Mouse (Mus musculus): ENCODE measurements at regions not wholly inside any gene's neighbourhood (a gene's known extent, or its start where the extent isn't known, plus 50 kb on each side); places are given as distances from the start of the nearest gene placed in this dataset.

DNA sequence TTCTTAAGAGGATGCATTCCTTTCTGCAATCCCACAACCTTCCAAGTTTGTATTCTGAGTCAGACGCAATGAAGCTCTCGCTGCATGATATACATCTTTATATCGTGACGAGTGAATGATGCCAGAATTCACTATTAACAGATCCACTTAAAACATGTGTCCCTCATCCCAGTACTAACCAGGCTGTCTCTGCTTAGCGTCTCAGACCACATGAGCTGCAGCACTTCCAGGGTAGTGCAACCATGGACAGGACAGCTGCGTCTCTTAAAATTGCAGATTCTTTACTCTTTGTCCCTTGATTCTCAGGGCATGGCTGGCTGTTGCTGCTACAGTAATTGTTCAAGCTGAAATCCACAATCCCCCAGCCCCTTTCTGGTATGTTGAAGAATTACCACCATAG lies 491.9 kb downstream of the Dcdc2c start:
- Histone ChIP-seq H3K36me3 (ENCODE audit: control insufficient read depth, insufficient read depth, low read length) (no peaks in the 10 kb centered on the region), H3K27ac (ENCODE audit: low read length) (no peak overlapping the region), H3K9ac (replicated peaks; ENCODE audit: low read depth, low read length) (no peak overlapping the region), H3K27me3 (ENCODE audit: control insufficient read depth, insufficient read depth, low read length) (no peaks in the 10 kb centered on the region), H3K4me1 (ENCODE audit: control insufficient read depth, insufficient read depth, low read length) (peaks cover 4% of the 10 kb centered on the region; the same call in 1 of the 2 replicates), H3K4me2 (replicated peaks; ENCODE audit: low read depth, low read length) (no peak overlapping the region), H3K4me3 (ENCODE audit: low read depth, low read length) (no peak overlapping the region), H3K9me3 (ENCODE audit: control insufficient read depth, low read depth, low read length) (no peaks in the 10 kb centered on the region)
- ATAC-seq (ENCODE audit: insufficient number of reproducible peaks, insufficient read depth, low FRiP score, low read depth), result no peak
- 43% methylated on average over 6 of the region's 6 CpGs for WGBS

GRCm38 (mm10) chr12:28055518-28056280 lies 496.5 kb downstream of the Dcdc2c start:
- Histone ChIP-seq H3K27ac (ENCODE audit: low read length) (no peak overlapping the region), H3K4me1 (ENCODE audit: control insufficient read depth, insufficient read depth, low read length) (peaks cover 2% of the 10 kb centered on the region; the same call in 1 of the 2 replicates), H3K36me3 (ENCODE audit: control insufficient read depth, insufficient read depth, low read length) (no peaks in the 10 kb centered on the region), H3K4me3 (ENCODE audit: low read depth, low read length) (no peak overlapping the region), H3K4me2 (replicated peaks; ENCODE audit: low read depth, low read length) (no peak overlapping the region), H3K9ac (replicated peaks; ENCODE audit: low read depth, low read length) (no peak overlapping the region), H3K27me3 (ENCODE audit: control insufficient read depth, insufficient read depth, low read length) (no peaks in the 10 kb centered on the region), H3K9me3 (ENCODE audit: control insufficient read depth, low read depth, low read length) (no peaks in the 10 kb centered on the region)
- ATAC-seq (ENCODE audit: insufficient number of reproducible peaks, insufficient read depth, low FRiP score, low read depth), result no peak
- 39% methylated on average over 4 of the region's 4 CpGs for WGBS

DNA sequence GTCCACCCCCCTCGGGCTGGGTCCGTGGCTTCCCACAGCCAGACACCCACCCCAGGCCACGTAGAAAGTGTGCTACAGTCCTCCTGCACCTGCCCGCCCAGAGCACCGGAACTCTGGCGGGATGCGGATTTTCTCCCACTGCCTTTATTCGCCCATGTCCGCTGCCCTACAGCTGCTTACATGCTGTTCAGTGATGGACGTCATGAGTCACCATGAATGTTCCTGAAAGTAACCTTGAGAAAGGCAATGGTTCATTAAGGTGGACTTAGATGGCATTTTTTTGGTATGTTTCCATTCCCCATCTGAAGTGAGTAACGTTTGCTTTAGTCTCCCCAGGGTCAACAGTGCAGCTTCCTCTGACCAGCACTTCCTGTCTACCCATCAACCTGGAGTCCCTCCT lies 497.8 kb downstream of the Dcdc2c start:
- ATAC-seq (ENCODE audit: insufficient number of reproducible peaks, insufficient read depth, low FRiP score, low read depth), result no peak
- H3K4me2 ChIP-seq (replicated peaks; ENCODE audit: low read depth, low read length), result no peak overlapping the region
- no peak overlapping the region for H3K27ac ChIP-seq (ENCODE audit: low read length)
- no peaks in the 10 kb centered on the region for H3K4me1 ChIP-seq (ENCODE audit: control insufficient read depth, insufficient read depth, low read length)
- no peaks in the 10 kb centered on the region for H3K36me3 ChIP-seq (ENCODE audit: control insufficient read depth, insufficient read depth, low read length)
- no peaks in the 10 kb centered on the region for H3K27me3 ChIP-seq (ENCODE audit: control insufficient read depth, insufficient read depth, low read length)
- H3K9me3 ChIP-seq (ENCODE audit: control insufficient read depth, low read depth, low read length), result no peaks in the 10 kb centered on the region
- H3K9ac ChIP-seq (replicated peaks; ENCODE audit: low read depth, low read length), result no peak overlapping the region
- no peak overlapping the region for H3K4me3 ChIP-seq (ENCODE audit: low read depth, low read length)
- 92% methylated on average over 11 of the region's 11 CpGs for WGBS

DNA sequence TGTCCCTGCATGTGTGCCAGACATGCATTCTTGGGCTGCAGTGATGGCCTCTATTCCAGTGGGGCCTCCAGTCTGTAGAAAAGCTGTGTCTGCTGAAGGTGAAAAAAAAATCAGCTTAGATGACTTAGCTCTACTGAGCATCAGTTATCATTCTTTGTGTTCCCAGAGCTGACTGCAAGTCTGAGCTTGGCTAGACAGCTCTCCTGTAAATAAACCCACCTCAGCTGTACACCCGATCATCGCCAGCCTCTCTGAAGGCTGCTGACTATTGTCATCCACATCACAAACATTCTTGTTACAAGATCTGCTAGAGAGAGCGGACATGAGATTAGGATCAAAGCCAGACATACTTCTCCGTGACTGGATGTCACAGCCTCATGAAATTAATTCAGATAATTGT lies 504.2 kb downstream of the Dcdc2c start:
- Histone ChIP-seq H3K9ac (replicated peaks; ENCODE audit: low read depth, low read length) (no peak overlapping the region), H3K36me3 (ENCODE audit: control insufficient read depth, insufficient read depth, low read length) (no peaks in the 10 kb centered on the region), H3K4me3 (ENCODE audit: low read depth, low read length) (no peak overlapping the region), H3K4me1 (ENCODE audit: control insufficient read depth, insufficient read depth, low read length) (no peaks in the 10 kb centered on the region), H3K9me3 (ENCODE audit: control insufficient read depth, low read depth, low read length) (no peaks in the 10 kb centered on the region), H3K4me2 (replicated peaks; ENCODE audit: low read depth, low read length) (no peak overlapping the region), H3K27ac (ENCODE audit: low read length) (no peak overlapping the region), H3K27me3 (ENCODE audit: control insufficient read depth, insufficient read depth, low read length) (no peaks in the 10 kb centered on the region)
- WGBS, result 37% methylated on average over 4 of the region's 4 CpGs
- ATAC-seq (ENCODE audit: insufficient number of reproducible peaks, insufficient read depth, low FRiP score, low read depth), result no peak

- Histone ChIP-seq H3K36me3 (ENCODE audit: control insufficient read depth, insufficient read depth, low read length) (no peaks in the 10 kb centered on the region), H3K4me1 (ENCODE audit: control insufficient read depth, insufficient read depth, low read length) (no peaks in the 10 kb centered on the region), H3K9ac (replicated peaks; ENCODE audit: low read depth, low read length) (no peak overlapping the region), H3K27me3 (ENCODE audit: control insufficient read depth, insufficient read depth, low read length) (no peaks in the 10 kb centered on the region), H3K27ac (ENCODE audit: low read length) (no peak overlapping the region), H3K4me2 (replicated peaks; ENCODE audit: low read depth, low read length) (no peak overlapping the region), H3K9me3 (ENCODE audit: control insufficient read depth, low read depth, low read length) (no peaks in the 10 kb centered on the region), H3K4me3 (ENCODE audit: low read depth, low read length) (no peak overlapping the region)
- ATAC-seq (ENCODE audit: insufficient number of reproducible peaks, insufficient read depth, low FRiP score, low read depth), result no peak
- 71% methylated on average over 7 of the region's 7 CpGs for WGBS
Observed at GRCm38 (mm10) chr12:28038161-28038911, 513.9 kb downstream of the Dcdc2c start.

- no peak overlapping the region for H3K27ac ChIP-seq (ENCODE audit: low read length)
- no peak for ATAC-seq (ENCODE audit: insufficient number of reproducible peaks, insufficient read depth, low FRiP score, low read depth)
- H3K4me3 ChIP-seq (ENCODE audit: low read depth, low read length), result no peak overlapping the region
- no peaks in the 10 kb centered on the region for H3K4me1 ChIP-seq (ENCODE audit: control insufficient read depth, insufficient read depth, low read length)
- H3K4me2 ChIP-seq (replicated peaks; ENCODE audit: low read depth, low read length), result no peak overlapping the region
- H3K9ac ChIP-seq (replicated peaks; ENCODE audit: low read depth, low read length), result no peak overlapping the region
- H3K9me3 ChIP-seq (ENCODE audit: control insufficient read depth, low read depth, low read length), result no peaks in the 10 kb centered on the region
- no peaks in the 10 kb centered on the region for H3K27me3 ChIP-seq (ENCODE audit: control insufficient read depth, insufficient read depth, low read length)
- 51% methylated on average over 2 of the region's 2 CpGs for WGBS
- no peaks in the 10 kb centered on the region for H3K36me3 ChIP-seq (ENCODE audit: control insufficient read depth, insufficient read depth, low read length)
Observed at GRCm38 (mm10) chr12:27999170-27999569, 553.0 kb downstream of the Dcdc2c start.

GRCm38 (mm10) chr12:27992152-27992551 lies 560.0 kb downstream of the Dcdc2c start:
- 54% methylated on average over 3 of the region's 3 CpGs for WGBS

DNA sequence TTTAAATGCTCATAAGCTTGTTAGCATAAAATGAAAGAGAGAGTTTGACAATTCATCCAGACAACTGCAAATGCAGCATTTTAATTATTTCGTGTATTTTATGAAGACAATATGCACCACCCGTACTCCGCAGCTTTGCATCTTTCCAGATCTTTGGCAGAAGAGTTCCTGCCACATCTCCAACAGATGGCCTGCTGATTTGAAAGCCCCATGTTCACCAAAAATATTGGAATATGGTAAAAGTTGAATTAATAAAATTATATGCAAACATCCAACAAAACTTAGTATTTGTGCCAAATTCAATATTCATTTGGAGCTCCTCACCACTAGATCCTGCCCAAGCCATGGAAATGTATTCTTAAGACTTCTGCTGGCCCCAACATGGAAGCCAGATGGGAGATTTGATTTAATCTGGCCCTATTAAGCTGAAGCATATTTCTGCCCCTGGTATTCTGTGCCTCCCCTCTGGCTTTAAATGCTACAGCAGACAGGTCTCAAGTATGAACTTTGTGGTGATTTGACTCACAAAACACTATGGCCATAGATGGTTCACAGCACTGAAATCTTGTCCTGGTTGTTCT lies 567.8 kb downstream of the Dcdc2c start:
- Histone ChIP-seq H3K27me3 (ENCODE audit: control insufficient read depth, insufficient read depth, low read length) (no peaks in the 10 kb centered on the region), H3K4me1 (ENCODE audit: control insufficient read depth, insufficient read depth, low read length) (no peaks in the 10 kb centered on the region), H3K4me2 (replicated peaks; ENCODE audit: low read depth, low read length) (no peak overlapping the region), H3K9me3 (ENCODE audit: control insufficient read depth, low read depth, low read length) (no peaks in the 10 kb centered on the region), H3K36me3 (ENCODE audit: control insufficient read depth, insufficient read depth, low read length) (no peaks in the 10 kb centered on the region), H3K9ac (replicated peaks; ENCODE audit: low read depth, low read length) (no peak overlapping the region), H3K27ac (ENCODE audit: low read length) (no peak overlapping the region), H3K4me3 (ENCODE audit: low read depth, low read length) (no peak overlapping the region)
- 91% methylated on average over 3 of the region's 3 CpGs for WGBS
- ATAC-seq (ENCODE audit: insufficient number of reproducible peaks, insufficient read depth, low FRiP score, low read depth), result no peak

More at GRCm38 (mm10) chr12:27992152-27992551, 560.0 kb downstream of the Dcdc2c start:
- Histone ChIP-seq H3K27me3 (ENCODE audit: control insufficient read depth, insufficient read depth, low read length) (no peaks in the 10 kb centered on the region), H3K9ac (replicated peaks; ENCODE audit: low read depth, low read length) (no peak overlapping the region), H3K4me2 (replicated peaks; ENCODE audit: low read depth, low read length) (no peak overlapping the region), H3K9me3 (ENCODE audit: control insufficient read depth, low read depth, low read length) (no peaks in the 10 kb centered on the region), H3K4me1 (ENCODE audit: control insufficient read depth, insufficient read depth, low read length) (no peaks in the 10 kb centered on the region), H3K36me3 (ENCODE audit: control insufficient read depth, insufficient read depth, low read length) (no peaks in the 10 kb centered on the region), H3K4me3 (ENCODE audit: low read depth, low read length) (no peak overlapping the region), H3K27ac (ENCODE audit: low read length) (no peak overlapping the region)
- no peak for ATAC-seq (ENCODE audit: insufficient number of reproducible peaks, insufficient read depth, low FRiP score, low read depth)
